Mouse (Mus musculus): ENCODE measurements at regions not wholly inside any gene's neighbourhood (a gene's known extent, or its start where the extent isn't known, plus 50 kb on each side); places are given as distances from the start of the nearest gene placed in this dataset.

GRCm38 (mm10) chr15:67780856-67781255 lies 1280.1 kb upstream of the Lrrc6 start:
- DNase-seq (ENCODE audit: low spot score in 2 of 2) = no peak
- intact Hi-C loops (cut with DNase I) = no loop called here

- no peak for DNase-seq (ENCODE audit: low spot score in 2 of 2)
- intact Hi-C loops (cut with DNase I) = no loop called here
These were observed 1266.9 kb upstream of the Lrrc6 start for GRCm38 (mm10) chr15:67767624-67768023.

GRCm38 (mm10) chr15:67759221-67759620 lies 1258.5 kb upstream of the Lrrc6 start:
- peak; percentile 4 to 18 for DNase-seq (ENCODE audit: low spot score in 2 of 2)
- intact Hi-C loops (cut with DNase I) = no loop called here

GRCm38 (mm10) chr15:67750582-67750981 lies 1249.9 kb upstream of the Lrrc6 start:
- intact Hi-C loops (cut with DNase I) = no loop called here
- DNase-seq (ENCODE audit: low spot score in 2 of 2) = no peak

- no peak for DNase-seq (ENCODE audit: low spot score in 2 of 2)
- intact Hi-C loops (cut with DNase I) = no loop called here
These were observed 1242.6 kb upstream of the Lrrc6 start for GRCm38 (mm10) chr15:67743332-67743731.

GRCm38 (mm10) chr15:67732988-67733387 lies 1232.3 kb upstream of the Lrrc6 start:
- intact Hi-C loops (cut with DNase I) = no loop called here
- no peak for DNase-seq (ENCODE audit: low spot score in 2 of 2)

GRCm38 (mm10) chr15:67729492-67729891 lies 1228.8 kb upstream of the Lrrc6 start:
- intact Hi-C loops (cut with DNase I) = no loop called here

GRCm38 (mm10) chr15:67725239-67725638 lies 1224.5 kb upstream of the Lrrc6 start:
- intact Hi-C loops (cut with DNase I) = no loop called here
- DNase-seq (ENCODE audit: low spot score in 2 of 2) = no peak

More at GRCm38 (mm10) chr15:67729492-67729891, 1228.8 kb upstream of the Lrrc6 start:
- no peak for DNase-seq (ENCODE audit: low spot score in 2 of 2)

- DNase-seq (ENCODE audit: low spot score in 2 of 2) = no peak
- intact Hi-C loops (cut with DNase I) = no loop called here
These were observed 1213.5 kb upstream of the Lrrc6 start for GRCm38 (mm10) chr15:67714203-67714602.

GRCm38 (mm10) chr15:67686140-67686539 lies 1185.4 kb upstream of the Lrrc6 start:
- intact Hi-C loops (cut with DNase I) = no loop called here
- no peak for DNase-seq (ENCODE audit: low spot score in 2 of 2)

GRCm38 (mm10) chr15:67673276-67673675 lies 1172.6 kb upstream of the Lrrc6 start:
- no peak for DNase-seq (ENCODE audit: low spot score in 2 of 2)
- intact Hi-C loops (cut with DNase I) = no loop called here

GRCm38 (mm10) chr15:67636155-67636554 lies 1135.4 kb upstream of the Lrrc6 start:
- intact Hi-C loops (cut with DNase I) = no loop called here
- DNase-seq (ENCODE audit: low spot score in 2 of 2) = no peak

- intact Hi-C loops (cut with DNase I) = no loop called here
- no peak for DNase-seq (ENCODE audit: low spot score in 2 of 2)
These were observed 1126.1 kb upstream of the Lrrc6 start for GRCm38 (mm10) chr15:67626704-67627287.

- intact Hi-C loops (cut with DNase I) = no loop called here
- peak in 1 of 2 experiments; percentile 4 for DNase-seq (ENCODE audit: low spot score in 2 of 2)
These were observed 1111.2 kb upstream of the Lrrc6 start for GRCm38 (mm10) chr15:67611896-67612295.

- intact Hi-C loops (cut with DNase I) = no loop called here
- peak in 1 of 2 experiments; percentile 11 for DNase-seq (ENCODE audit: low spot score in 2 of 2)
These were observed 1097.7 kb upstream of the Lrrc6 start for GRCm38 (mm10) chr15:67598426-67598825.

GRCm38 (mm10) chr15:67576581-67576980 lies 1075.9 kb upstream of the Lrrc6 start:
- no peak for DNase-seq (ENCODE audit: low spot score in 2 of 2)
- intact Hi-C loops (cut with DNase I) = no loop called here

- DNase-seq (ENCODE audit: low spot score in 2 of 2) = no peak
- intact Hi-C loops (cut with DNase I) = no loop called here
These were observed 1070.9 kb upstream of the Lrrc6 start for GRCm38 (mm10) chr15:67571614-67572013.

- intact Hi-C loops (cut with DNase I) = no loop called here
- no peak for DNase-seq (ENCODE audit: low spot score in 2 of 2)
These were observed 1056.6 kb upstream of the Lrrc6 start for GRCm38 (mm10) chr15:67557304-67557703.

GRCm38 (mm10) chr15:67551911-67552310 lies 1051.2 kb upstream of the Lrrc6 start:
- intact Hi-C loops (cut with DNase I) = no loop called here
- no peak for DNase-seq (ENCODE audit: low spot score in 2 of 2)

GRCm38 (mm10) chr15:67546896-67547400 lies 1046.2 kb upstream of the Lrrc6 start:
- DNase-seq (ENCODE audit: low spot score in 2 of 2) = no peak
- intact Hi-C loops (cut with DNase I) = no loop called here

- DNase-seq (ENCODE audit: low spot score in 2 of 2) = no peak
- intact Hi-C loops (cut with DNase I) = no loop called here
These were observed 1045.0 kb upstream of the Lrrc6 start for GRCm38 (mm10) chr15:67545745-67546144.

GRCm38 (mm10) chr15:67513722-67514121 lies 1013.0 kb upstream of the Lrrc6 start:
- no peak for DNase-seq (ENCODE audit: low spot score in 2 of 2)
- intact Hi-C loops (cut with DNase I) = no loop called here

All from left cerebral cortex, postnatal 36 days (tissue).